Comparison of ENCODE assay signal across 20 mouse cellular contexts in genomic region chr8:106001908-106002307, GRCm38 (mm10). TPM values are rescaled to one million over a fixed set of nuclear protein-coding genes. Genes with fewer than 3 reads are reported as not detected.
"Had no signal": no experiment of that assay in that cellular context is flagged by ENCODE, and none has a peak within 500 bp of the region (broad histone marks: within the 10 kb centered on the region; RNA-seq: fewer than 3 reads in every experiment).

No protein-coding gene starts in this region.

- H3K27ac ChIP-seq: kidney, postnatal 0 days; limb, embryonic 12.5 days; liver, embryonic 13.5 days; lung, embryonic 15.5 days; macrophage; midbrain, embryonic 15.5 days; neural tube, embryonic 12.5 days had no signal

- DNase-seq: kidney, postnatal 36 days; layer of hippocampus, adult 9-11 months; layer of hippocampus, postnatal 36 days; liver; liver, embryonic 13.5 days; liver, postnatal 0 days; lung, postnatal 14 days; right cerebral cortex, postnatal 25 days; thymus, postnatal 36 days had no signal

- ATAC-seq: liver, postnatal 0 days; midbrain, embryonic 15.5 days had no signal

- H3K4me3 ChIP-seq: limb, embryonic 12.5 days; liver, embryonic 13.5 days; lung, embryonic 15.5 days; megakaryocyte, embryonic 14.5 days; midbrain, embryonic 15.5 days; neural tube, embryonic 12.5 days had no signal

- H3K4me1 ChIP-seq: limb, embryonic 12.5 days; lung, embryonic 15.5 days; midbrain, embryonic 15.5 days; neural tube, embryonic 12.5 days had no signal

- H3K27me3 ChIP-seq: limb, embryonic 12.5 days; lung, embryonic 15.5 days; megakaryocyte, embryonic 14.5 days; midbrain, embryonic 15.5 days; neural tube, embryonic 12.5 days had no signal

RNA-seq across cellular contexts. Expression of gene Dpep2nb, which starts 3.9 kb away (rescaled TPM):
- polyA plus RNA-seq: kidney, postnatal 0 days; limb, embryonic 12.5 days; liver, embryonic 13.5 days; liver, postnatal 0 days; lung, embryonic 15.5 days; macrophage; midbrain, embryonic 11.5 days; neural tube, embryonic 12.5 days; small intestine, adult 2 months; stomach, embryonic 16.5 days had no signal

RNA-seq across cellular contexts. Expression of gene Dpep3, which starts 22.7 kb away (rescaled TPM):
- polyA plus RNA-seq: kidney, postnatal 0 days; limb, embryonic 12.5 days; liver, embryonic 13.5 days; liver, postnatal 0 days; lung, embryonic 15.5 days; midbrain, embryonic 11.5 days; midbrain, embryonic 15.5 days; neural tube, embryonic 12.5 days; stomach, embryonic 16.5 days; thymus, postnatal 0 days had no signal
